Comparison of ENCODE assay signal across 16 mouse cellular contexts in the genomic region with DNA sequence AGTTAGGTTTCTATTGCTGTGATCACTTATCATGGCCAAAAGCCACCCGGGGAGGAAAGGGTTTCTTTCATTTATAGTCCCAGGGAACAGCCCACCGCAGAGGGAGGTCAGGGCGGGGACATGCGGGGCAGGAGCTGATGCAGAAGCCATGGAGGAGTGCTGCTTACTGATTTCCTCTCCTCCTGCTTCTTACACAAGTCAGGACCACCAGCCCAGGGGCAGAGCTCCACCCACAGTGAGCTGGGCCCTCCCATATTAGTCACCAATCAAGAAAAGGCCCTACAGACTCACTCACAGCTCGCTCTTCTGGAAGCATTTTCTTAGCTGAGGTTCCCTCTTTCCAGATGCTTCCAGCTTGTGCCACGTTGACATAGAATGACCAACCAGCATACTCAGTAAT.
DNase-seq lines count a peak whose midpoint lies in the region; ATAC-seq lines count a peak whose summit lies in the region.
"Had no signal": no experiment of that assay in that cellular context is flagged by ENCODE, and none has a peak within 500 bp of the region (broad histone marks: within the 10 kb centered on the region; RNA-seq: fewer than 3 reads in every experiment).

No protein-coding gene starts in this region.

- peak overlapping the region; percentile 92 for H3K27ac ChIP-seq in heart, embryonic 16.5 days (ENCODE audit: low read length)
- no peak overlapping the region for H3K27ac ChIP-seq in liver, embryonic 11.5 days (ENCODE audit: low read depth, low read length)
- H3K27ac ChIP-seq in liver, embryonic 12.5 days, result no peak overlapping the region
- H3K27ac ChIP-seq in liver, embryonic 13.5 days, result peak overlapping the region; percentile 11; the same call in 1 of the 2 replicates
- H3K27ac ChIP-seq: forebrain, embryonic 12.5 days; hindbrain, embryonic 15.5 days; limb, embryonic 12.5 days; neural tube, embryonic 12.5 days; stomach, postnatal 0 days had no signal

- H3K4me3 ChIP-seq in heart, embryonic 16.5 days (ENCODE audit: low read length), result no peak overlapping the region
- no peak overlapping the region for H3K4me3 ChIP-seq in liver, embryonic 11.5 days (ENCODE audit: low read depth, low read length)
- H3K4me3 ChIP-seq in liver, embryonic 12.5 days, result no peak overlapping the region
- no peak overlapping the region for H3K4me3 ChIP-seq in liver, embryonic 13.5 days (replicated peaks)
- H3K4me3 ChIP-seq: forebrain, embryonic 12.5 days; hindbrain, embryonic 15.5 days; limb, embryonic 12.5 days; neural tube, embryonic 12.5 days had no signal

- no peak for ATAC-seq in heart, embryonic 16.5 days (replicated peaks; ENCODE audit: extremely low read depth, insufficient read depth, low FRiP score)
- no peak for ATAC-seq in liver, embryonic 11.5 days (replicated peaks; ENCODE audit: low FRiP score)
- no peak for ATAC-seq in liver, embryonic 12.5 days
- no peak for ATAC-seq in liver, embryonic 13.5 days (ENCODE audit: low read depth)
- ATAC-seq: intestine, postnatal 0 days had no signal

- intact Hi-C loops in heart, postnatal 36 days (cut with DNase I), result no loop called here
- intact Hi-C loops in heart, postnatal 14 days (cut with DNase I), result loop anchor here (10.0 kb wide), 1 partner anchor 571 kb away; the partner anchor contains the start of genes D3Ertd751e and Sclt1

- H3K36me3 ChIP-seq in heart, embryonic 16.5 days (ENCODE audit: control insufficient read depth, insufficient read depth), result no peaks in the 10 kb centered on the region
- H3K36me3 ChIP-seq in liver, embryonic 11.5 days (ENCODE audit: control insufficient read depth, insufficient read depth, low read length), result no peaks in the 10 kb centered on the region
- no peaks in the 10 kb centered on the region for H3K36me3 ChIP-seq in liver, embryonic 12.5 days
- H3K36me3 ChIP-seq in liver, embryonic 13.5 days, result no peaks in the 10 kb centered on the region
- H3K36me3 ChIP-seq: forebrain, embryonic 12.5 days; hindbrain, embryonic 15.5 days; limb, embryonic 12.5 days; neural tube, embryonic 12.5 days had no signal

- no peaks in the 10 kb centered on the region for H3K9me3 ChIP-seq in heart, embryonic 16.5 days (replicated peaks; ENCODE audit: control insufficient read depth, low read length)
- no peaks in the 10 kb centered on the region for H3K9me3 ChIP-seq in liver, embryonic 11.5 days (ENCODE audit: control insufficient read depth, low read length)
- H3K9me3 ChIP-seq in liver, embryonic 12.5 days (replicated peaks), result no peaks in the 10 kb centered on the region
- H3K9me3 ChIP-seq in liver, embryonic 13.5 days (replicated peaks), result no peaks in the 10 kb centered on the region
- H3K9me3 ChIP-seq: forebrain, embryonic 12.5 days; hindbrain, embryonic 15.5 days; limb, embryonic 12.5 days; neural tube, embryonic 12.5 days had no signal

- H3K4me1 ChIP-seq in heart, embryonic 16.5 days (ENCODE audit: control insufficient read depth, insufficient read depth, low read length), result peaks cover 34% of the 10 kb centered on the region
- peaks cover 8% of the 10 kb centered on the region for H3K4me1 ChIP-seq in liver, embryonic 11.5 days (replicated peaks; ENCODE audit: control insufficient read depth, insufficient read depth, low read length)
- H3K4me1 ChIP-seq in liver, embryonic 12.5 days, result peaks cover 72% of the 10 kb centered on the region
- H3K4me1 ChIP-seq in liver, embryonic 13.5 days (replicated peaks), result peaks cover 73% of the 10 kb centered on the region
- H3K4me1 ChIP-seq: forebrain, embryonic 12.5 days; hindbrain, embryonic 15.5 days; neural tube, embryonic 12.5 days had no signal

- peak; percentile 74 for DNase-seq in heart, adult 11 months
- no peak for DNase-seq in heart, postnatal 36 days
- DNase-seq in heart, postnatal 14 days, result no peak
- DNase-seq in liver, embryonic 11.5 days (ENCODE audit: low spot score), result peak; percentile 24
- DNase-seq in liver, embryonic 13.5 days, result no peak
- DNase-seq in cerebellum, adult 8-10 months, result no peak
- DNase-seq: cerebellum, adult 2 months; lung, adult 2 months had no signal

- H3K27me3 ChIP-seq in heart, embryonic 16.5 days (ENCODE audit: control insufficient read depth, insufficient read depth, low read length), result no peaks in the 10 kb centered on the region
- H3K27me3 ChIP-seq in liver, embryonic 11.5 days (replicated peaks; ENCODE audit: control insufficient read depth, insufficient read depth, low read length), result no peaks in the 10 kb centered on the region
- no peaks in the 10 kb centered on the region for H3K27me3 ChIP-seq in liver, embryonic 12.5 days (replicated peaks)
- no peaks in the 10 kb centered on the region for H3K27me3 ChIP-seq in liver, embryonic 13.5 days
- H3K27me3 ChIP-seq: forebrain, embryonic 12.5 days; hindbrain, embryonic 15.5 days; limb, embryonic 12.5 days; neural tube, embryonic 12.5 days had no signal

- H3K9ac ChIP-seq in heart, embryonic 16.5 days (ENCODE audit: low read length), result peak overlapping the region; percentile 23; the same call in 1 of the 2 replicates
- no peak overlapping the region for H3K9ac ChIP-seq in liver, embryonic 11.5 days (ENCODE audit: low read depth, low read length)
- H3K9ac ChIP-seq in liver, embryonic 12.5 days, result no peak overlapping the region
- no peak overlapping the region for H3K9ac ChIP-seq in liver, embryonic 13.5 days
- H3K9ac ChIP-seq: forebrain, embryonic 12.5 days; hindbrain, embryonic 15.5 days; limb, embryonic 12.5 days; neural tube, embryonic 12.5 days had no signal

- H3K4me2 ChIP-seq in heart, embryonic 16.5 days (ENCODE audit: low read depth, low read length), result peak overlapping the region; percentile 41
- H3K4me2 ChIP-seq in liver, embryonic 11.5 days, result no peak overlapping the region
- no peak overlapping the region for H3K4me2 ChIP-seq in liver, embryonic 12.5 days
- no peak overlapping the region for H3K4me2 ChIP-seq in liver, embryonic 13.5 days
- H3K4me2 ChIP-seq: forebrain, embryonic 12.5 days; hindbrain, embryonic 15.5 days; limb, embryonic 12.5 days; neural tube, embryonic 12.5 days had no signal

- WGBS in heart, embryonic 16.5 days, result 34% methylated on average over 6 of the region's 6 CpGs
- WGBS in liver, embryonic 11.5 days, result 59% methylated on average over 6 of the region's 6 CpGs
- WGBS in liver, embryonic 12.5 days (ENCODE audit: insufficient replicate concordance), result 48% methylated on average over 6 of the region's 6 CpGs
- 45% methylated on average over 6 of the region's 6 CpGs for WGBS in liver, embryonic 13.5 days (ENCODE audit: insufficient replicate concordance)

Comparison
In these comparisons a context has a peak if more than half of its experiments do, and no peak if none do; other contexts are left out.
1. DNase-seq: peak in heart, adult 11 months (single experiment) and liver, embryonic 11.5 days (single experiment); none in heart, postnatal 36 days (0 of 2), heart, postnatal 14 days (0 of 2), liver, embryonic 13.5 days (single experiment) and cerebellum, adult 8-10 months (single experiment).
2. H3K27ac ChIP-seq: peak in heart, embryonic 16.5 days (single experiment) and liver, embryonic 13.5 days (single experiment); none in liver, embryonic 11.5 days (single experiment) and liver, embryonic 12.5 days (single experiment).